Mouse (Mus musculus) spleen, adult 2 months (tissue): ENCODE data around the gene Cnot2. TPM values are rescaled to one million over a fixed set of nuclear protein-coding genes. Genes with fewer than 3 reads are reported as not detected.
A peak's percentile ranks its signal among the peaks of the same experiment; 100 is the strongest.

Experiments used
- DNase-seq, 2 experiments: peaks; one replicate each; pipeline versions ENCODE4 v3.0.0 to v3.0.0-alpha.2; 2012 to 2021; ENCODE audit warnings: low spot score in 2 of 2, low read depth in 1 of 2
- H3K27ac ChIP-seq: fragments of 200-500 bp; 2 replicates; pipeline ENCODE4 v1.5.1; 2012; ENCODE audit warnings: low read length, inconsistent platforms; ENCODE audit not compliant: insufficient read depth
- H3K27me3 ChIP-seq: fragments of 200-500 bp; 2 replicates; pipeline ENCODE4 v1.6.1; 2012; ENCODE audit warnings: mild to moderate bottlenecking, moderate library complexity, low read length, inconsistent platforms; ENCODE audit not compliant: control insufficient read depth, insufficient read depth
- H3K36me3 ChIP-seq: fragments of 200-500 bp; 2 replicates; pipeline ENCODE4 v1.6.1; 2012; ENCODE audit warnings: mild to moderate bottlenecking, low read length, inconsistent platforms; ENCODE audit not compliant: control insufficient read depth, insufficient read depth
- H3K4me1 ChIP-seq: fragments of 200-500 bp; 2 replicates; pipeline ENCODE4 v1.6.1; 2011; ENCODE audit warnings: inconsistent platforms; ENCODE audit not compliant: control insufficient read depth, insufficient read depth, insufficient read length
- H3K4me3 ChIP-seq: fragments of 200-500 bp; 2 replicates; pipeline ENCODE4 v1.5.1; 2011; ENCODE audit warnings: mild to moderate bottlenecking, inconsistent platforms; ENCODE audit not compliant: insufficient read depth, insufficient read length; ENCODE audit errors: extremely low read depth
- CTCF ChIP-seq: fragments of 200-500 bp; IDR thresholded peaks from 2 replicates; pipeline ENCODE4 v1.5.1; 2011; ENCODE audit warnings: mild to moderate bottlenecking, inconsistent platforms; ENCODE audit not compliant: insufficient read depth, insufficient read length, insufficient replicate concordance; ENCODE audit errors: extremely low read depth
- POLR2A ChIP-seq: fragments of 200-500 bp; IDR thresholded peaks from 2 replicates; pipeline ENCODE4 v1.6.1; 2011; ENCODE audit warnings: low read depth, low read length, inconsistent platforms
- WGBS: fragments of 180-500 bp; shearing (Covaris S2); methylation state at CpG from one replicate; pipeline ENCODE4 v1.1.7; 2018; 5-methylcytosine and 5-hydroxymethylcytosine counted together
- polyA plus RNA-seq: library from polyadenylated mRNA; depleted of rRNA; stranded (reverse); fragments of >200 nt; gene quantifications from 2 replicates; pipeline ENCODE4 v1.2.3, GENCODE M21; 2012

Cnot2 gene
- polyA plus RNA-seq, 1 experiment = 25.6 TPM

DNA sequence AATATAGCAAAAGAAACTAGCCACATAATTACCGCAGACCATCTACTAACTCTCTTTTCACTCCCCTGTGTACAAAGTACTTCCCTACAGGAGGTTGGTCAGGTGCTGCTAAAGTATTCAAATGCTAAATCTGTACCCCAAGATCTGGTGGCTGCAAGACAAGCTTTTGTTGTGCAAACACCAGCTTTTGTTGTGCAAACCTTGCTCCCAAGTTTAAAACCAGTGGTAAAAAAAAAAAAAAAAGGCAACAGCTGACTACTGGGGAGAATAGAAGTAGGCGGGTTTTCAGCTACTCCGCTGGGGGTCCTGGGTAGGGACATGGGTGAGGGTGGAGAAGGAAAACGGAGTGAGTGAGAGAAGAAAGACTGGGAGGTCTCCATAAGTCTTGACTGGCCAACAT is 19.1 kb downstream of the Cnot2 start:
- TF ChIP-seq POLR2A = no peak
- no peak for TF ChIP-seq CTCF
- Histone ChIP-seq H3K4me1 (peaks cover 20% of the 10 kb centered on the region), H3K4me3 (no peak overlapping the region), H3K27ac (peak overlapping the region; percentile 73), H3K36me3 (no peaks in the 10 kb centered on the region), H3K27me3 (no peaks in the 10 kb centered on the region)
- WGBS = 51% methylated on average over 4 of the region's 4 CpGs
- no peak for DNase-seq

DNA sequence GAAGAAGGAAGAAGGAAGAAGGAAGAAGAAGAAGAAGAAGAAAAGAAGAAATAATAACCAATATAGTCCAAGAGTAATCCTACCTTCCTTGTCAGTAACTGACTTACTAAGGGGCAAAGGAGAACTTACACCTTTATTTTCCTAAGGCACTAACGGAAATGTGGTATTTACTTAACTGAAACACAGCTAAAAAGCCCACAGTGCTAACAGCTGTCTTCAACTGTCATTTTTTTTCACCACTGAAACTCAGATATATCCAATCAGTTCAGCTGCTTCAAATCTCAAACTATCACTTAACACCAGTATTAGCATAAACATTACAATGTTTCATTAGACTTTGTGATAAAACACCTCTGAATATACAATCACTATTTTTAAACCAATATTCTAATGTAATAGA is 22.1 kb downstream of the Cnot2 start:
- no peak for DNase-seq
- H3K36me3 ChIP-seq = no peaks in the 10 kb centered on the region
- no peak overlapping the region for H3K27ac ChIP-seq
- H3K4me3 ChIP-seq = no peak overlapping the region
- H3K4me1 ChIP-seq = peaks cover 23% of the 10 kb centered on the region
- TF ChIP-seq POLR2A (no peak), CTCF (no peak)
- H3K27me3 ChIP-seq = no peaks in the 10 kb centered on the region
- WGBS = 18% methylated on average over 1 of the region's 1 CpGs

GRCm38 (mm10) chr10:116557166-116557565 is 24.1 kb downstream of the Cnot2 start:
- no peak for TF ChIP-seq POLR2A
- TF ChIP-seq CTCF = no peak
- 73% methylated on average over 1 of the region's 1 CpGs for WGBS
- DNase-seq = no peak
- peaks cover 18% of the 10 kb centered on the region for H3K4me1 ChIP-seq
- no peaks in the 10 kb centered on the region for H3K36me3 ChIP-seq
- no peaks in the 10 kb centered on the region for H3K27me3 ChIP-seq
- H3K4me3 ChIP-seq = no peak overlapping the region
- no peak overlapping the region for H3K27ac ChIP-seq

GRCm38 (mm10) chr10:116554434-116554833 is 26.9 kb downstream of the Cnot2 start:
- DNase-seq = no peak
- Histone ChIP-seq H3K4me3 (no peak overlapping the region), H3K4me1 (peaks cover 10% of the 10 kb centered on the region), H3K27ac (no peak overlapping the region), H3K36me3 (no peaks in the 10 kb centered on the region), H3K27me3 (no peaks in the 10 kb centered on the region)
- no peak for TF ChIP-seq POLR2A
- no peak for TF ChIP-seq CTCF
- WGBS = 45% methylated on average over 2 of the region's 2 CpGs

- 25% methylated on average over 4 of the region's 4 CpGs for WGBS
- Histone ChIP-seq H3K4me1 (peaks cover 5% of the 10 kb centered on the region; the same call in 1 of the 2 replicates), H3K27me3 (no peaks in the 10 kb centered on the region), H3K27ac (no peak overlapping the region), H3K4me3 (no peak overlapping the region), H3K36me3 (peaks cover 4% of the 10 kb centered on the region; the same call in 1 of the 2 replicates)
- TF ChIP-seq POLR2A (no peak), CTCF (no peak)
- no peak for DNase-seq
These were observed 33.4 kb downstream of the Cnot2 start for GRCm38 (mm10) chr10:116547958-116548357.

- Histone ChIP-seq H3K4me1 (peaks cover 3% of the 10 kb centered on the region; the same call in 1 of the 2 replicates), H3K27ac (no peak overlapping the region), H3K27me3 (no peaks in the 10 kb centered on the region), H3K36me3 (peaks cover 4% of the 10 kb centered on the region; the same call in 1 of the 2 replicates), H3K4me3 (no peak overlapping the region)
- 93% methylated on average over 3 of the region's 3 CpGs for WGBS
- TF ChIP-seq POLR2A = no peak
- no peak for DNase-seq
These were observed 35.1 kb downstream of the Cnot2 start for GRCm38 (mm10) chr10:116546177-116546576.

DNA sequence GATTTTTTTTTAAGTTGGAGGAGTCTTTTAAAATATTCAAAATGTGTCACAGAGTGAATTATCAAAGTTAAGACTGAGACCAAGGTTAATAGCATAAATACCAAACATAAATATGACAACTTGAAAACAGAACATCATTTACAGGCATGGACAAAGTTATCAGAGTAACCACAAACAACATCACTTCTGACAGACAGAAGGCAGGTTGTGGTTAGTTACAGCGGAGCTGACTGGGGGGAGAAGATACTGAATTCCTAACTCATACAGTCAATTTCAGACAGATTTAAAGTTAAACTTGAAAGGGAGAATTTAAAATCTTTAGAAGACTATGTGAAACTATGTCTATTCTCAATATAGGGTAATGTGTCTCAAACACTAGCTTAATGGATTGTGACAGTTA is 38.2 kb downstream of the Cnot2 start:
- DNase-seq = no peak
- H3K4me1 ChIP-seq = peaks cover 3% of the 10 kb centered on the region; the same call in 1 of the 2 replicates
- no peak overlapping the region for H3K4me3 ChIP-seq
- WGBS = 42% methylated on average over 1 of the region's 1 CpGs
- no peaks in the 10 kb centered on the region for H3K27me3 ChIP-seq
- TF ChIP-seq CTCF (no peak), POLR2A (no peak)
- peaks cover 6% of the 10 kb centered on the region; the same call in 1 of the 2 replicates for H3K36me3 ChIP-seq
- no peak overlapping the region for H3K27ac ChIP-seq
